Mouse (Mus musculus) spleen, adult 18-20 months (tissue): Measurements from ENCODE around the gene Sdc4.

Source experiments
- DNase-seq, 2 experiments: peaks; one replicate each; pipeline ENCODE4 v3.0.0; 2022; ENCODE audit warnings: mixed read lengths in 2 of 2

Gene Sdc4

GRCm38 (mm10) chr2:164402906-164403305, 40.8 kb downstream of the Sdc4 start, which contains the start of gene Rbpjl:
TSS of gene Rbpjl (plus strand) at chr2:164403141.
- peak; percentile 61 to 81 for DNase-seq

- DNase-seq: no peak
Measured at GRCm38 (mm10) chr2:164396911-164397310, 46.8 kb downstream of the Sdc4 start.

- DNase-seq: no peak
Measured at GRCm38 (mm10) chr2:164396076-164396475, 47.6 kb downstream of the Sdc4 start.

- DNase-seq: no peak
Measured at GRCm38 (mm10) chr2:164393126-164393525, 50.6 kb downstream of the Sdc4 start.

- peak; percentile 58 to 84 for DNase-seq
Measured at GRCm38 (mm10) chr2:164389499-164389898, 54.2 kb downstream of the Sdc4 start.

- DNase-seq: no peak
Measured at GRCm38 (mm10) chr2:164389020-164389419, 54.7 kb downstream of the Sdc4 start, which contains the start of gene Slpi. TSS of gene Slpi (minus strand) at chr2:164389095.

GRCm38 (mm10) chr2:164386953-164387352, 56.7 kb downstream of the Sdc4 start:
- peak; percentile 26 to 61 for DNase-seq

GRCm38 (mm10) chr2:164385927-164386763, 57.5 kb downstream of the Sdc4 start:
- DNase-seq: no peak

GRCm38 (mm10) chr2:164383656-164384399, 59.9 kb downstream of the Sdc4 start:
- no peak for DNase-seq

- no peak for DNase-seq
Measured at GRCm38 (mm10) chr2:164382971-164383370, 60.7 kb downstream of the Sdc4 start.

GRCm38 (mm10) chr2:164381726-164382125, 62.0 kb downstream of the Sdc4 start:
- DNase-seq: no peak

GRCm38 (mm10) chr2:164377478-164378426, 65.9 kb downstream of the Sdc4 start:
- DNase-seq: no peak
